In genomic region chr4:89064401-89064800, GRCm38 (mm10) we compare ENCODE assay signal across 26 mouse cellular contexts.
"Had no signal": no experiment of that assay in that cellular context is flagged by ENCODE, and none has a peak within 500 bp of the region (broad histone marks: within the 10 kb centered on the region; RNA-seq: fewer than 3 reads in every experiment).

No protein-coding gene starts in this region.

- ATAC-seq: hindbrain, postnatal 0 days; intestine, embryonic 16.5 days had no signal

- H3K27ac ChIP-seq: gastrocnemius, adult 2 months; heart, embryonic 10.5 days; hindbrain, embryonic 13.5 days; hindbrain, embryonic 15.5 days; hindbrain, postnatal 0 days; kidney, embryonic 15.5 days; kidney, postnatal 0 days; layer of hippocampus, adult 2 months; left cerebral cortex, adult 2 months; limb, embryonic 10.5 days; limb, embryonic 12.5 days; liver, embryonic 13.5 days; liver, embryonic 15.5 days had no signal

- H3K4me3 ChIP-seq: gastrocnemius, adult 2 months; heart, embryonic 10.5 days; heart, embryonic 12.5 days; hindbrain, embryonic 13.5 days; hindbrain, embryonic 15.5 days; kidney, embryonic 15.5 days; layer of hippocampus, adult 2 months; left cerebral cortex, adult 2 months; limb, embryonic 10.5 days; limb, embryonic 12.5 days; liver, embryonic 13.5 days; liver, embryonic 15.5 days had no signal

- H3K4me1 ChIP-seq: heart, embryonic 10.5 days; hindbrain, embryonic 13.5 days; hindbrain, embryonic 15.5 days; kidney, embryonic 15.5 days; limb, embryonic 10.5 days; limb, embryonic 12.5 days; liver, embryonic 13.5 days; liver, embryonic 15.5 days had no signal

- DNase-seq: gastrocnemius, adult 2 months; gastrocnemius, postnatal 10 days; gastrocnemius, postnatal 25 days; heart, adult 18-20 months; heart, postnatal 14 days; heart, postnatal 36 days; kidney, adult 11 months; kidney, adult 2 months; kidney, adult 9 months; kidney, postnatal 14 days; kidney, postnatal 36 days; liver; liver, embryonic 13.5 days had no signal
